ENCODE assay signal across 23 mouse cellular contexts in genomic region chr17:25637986-25638385, GRCm38 (mm10). TPM values are rescaled to one million over a fixed set of nuclear protein-coding genes. Genes with fewer than 3 reads are reported as not detected.
DNase-seq lines count a peak whose midpoint lies in the region; ATAC-seq lines count a peak whose summit lies in the region.
"Had no signal": no experiment of that assay in that cellular context is flagged by ENCODE, and none has a peak within 500 bp of the region (broad histone marks: within the 10 kb centered on the region; RNA-seq: fewer than 3 reads in every experiment).

No protein-coding gene starts in this region.

- H3K9me3 ChIP-seq in forebrain, embryonic 10.5 days: no peaks in the 10 kb centered on the region
- H3K9me3 ChIP-seq in forebrain, embryonic 13.5 days (replicated peaks): no peaks in the 10 kb centered on the region
- no peaks in the 10 kb centered on the region for H3K9me3 ChIP-seq in embryonic facial prominence, embryonic 10.5 days
- H3K9me3 ChIP-seq in intestine, embryonic 16.5 days (ENCODE audit: control insufficient read depth, low read length): no peaks in the 10 kb centered on the region
- no peaks in the 10 kb centered on the region for H3K9me3 ChIP-seq in limb, embryonic 12.5 days
- H3K9me3 ChIP-seq: embryonic facial prominence, embryonic 15.5 days; G1E; heart, embryonic 12.5 days; hindbrain, embryonic 12.5 days had no signal

- H3K27me3 ChIP-seq in forebrain, embryonic 10.5 days (ENCODE audit: poor library complexity, severe bottlenecking): no peaks in the 10 kb centered on the region
- no peaks in the 10 kb centered on the region for H3K27me3 ChIP-seq in forebrain, embryonic 13.5 days
- H3K27me3 ChIP-seq in embryonic facial prominence, embryonic 10.5 days (replicated peaks; ENCODE audit: low read depth, poor library complexity, severe bottlenecking): no peaks in the 10 kb centered on the region
- H3K27me3 ChIP-seq in intestine, embryonic 16.5 days (replicated peaks; ENCODE audit: control insufficient read depth, insufficient read depth, low read length): no peaks in the 10 kb centered on the region
- H3K27me3 ChIP-seq in limb, embryonic 12.5 days: peaks cover 2% of the 10 kb centered on the region; the same call in 1 of the 2 replicates
- H3K27me3 ChIP-seq: embryonic facial prominence, embryonic 15.5 days; heart, embryonic 12.5 days; hindbrain, embryonic 12.5 days had no signal

- H3K4me3 ChIP-seq in forebrain, embryonic 10.5 days: no peak overlapping the region
- H3K4me3 ChIP-seq in forebrain, embryonic 13.5 days: no peak overlapping the region
- H3K4me3 ChIP-seq in embryonic facial prominence, embryonic 10.5 days: no peak overlapping the region
- no peak overlapping the region for H3K4me3 ChIP-seq in intestine, embryonic 16.5 days (ENCODE audit: low read length)
- no peak overlapping the region for H3K4me3 ChIP-seq in limb, embryonic 12.5 days (replicated peaks)
- H3K4me3 ChIP-seq: embryonic facial prominence, embryonic 15.5 days; erythroblast, embryonic 14.5 days; gastrocnemius, adult 2 months; heart, embryonic 12.5 days; hindbrain, embryonic 12.5 days had no signal

- 78% methylated on average over 7 of the region's 7 CpGs for WGBS in forebrain, embryonic 10.5 days
- WGBS in forebrain, embryonic 13.5 days: 74% methylated on average over 7 of the region's 7 CpGs
- 63% methylated on average over 7 of the region's 7 CpGs for WGBS in embryonic facial prominence, embryonic 10.5 days
- WGBS in intestine, embryonic 16.5 days: 63% methylated on average over 7 of the region's 7 CpGs
- WGBS in limb, embryonic 12.5 days: 19% methylated on average over 7 of the region's 7 CpGs

- peaks cover 23% of the 10 kb centered on the region for H3K36me3 ChIP-seq in forebrain, embryonic 10.5 days (replicated peaks)
- peaks cover 18% of the 10 kb centered on the region for H3K36me3 ChIP-seq in forebrain, embryonic 13.5 days (ENCODE audit: poor library complexity, severe bottlenecking)
- H3K36me3 ChIP-seq in embryonic facial prominence, embryonic 10.5 days (replicated peaks): peaks cover 39% of the 10 kb centered on the region
- no peaks in the 10 kb centered on the region for H3K36me3 ChIP-seq in intestine, embryonic 16.5 days (ENCODE audit: control insufficient read depth, insufficient read depth, low read length)
- H3K36me3 ChIP-seq in limb, embryonic 12.5 days: peaks cover 18% of the 10 kb centered on the region; the same call in 1 of the 2 replicates

- no peak for ATAC-seq in forebrain, embryonic 13.5 days
- peak; percentile 78 for ATAC-seq in intestine, embryonic 16.5 days
- no peak; the same call in 1 of the 2 replicates for ATAC-seq in limb, embryonic 12.5 days (ENCODE audit: insufficient number of reproducible peaks, insufficient read depth, low FRiP score, low TSS enrichment, low read depth)
- ATAC-seq: CD4-positive, CD25-positive, alpha-beta regulatory T cell, adult 4 months; forebrain, embryonic 16.5 days; hindbrain, embryonic 16.5 days; inflammation-experienced regulatory T-cells, adult 6 months had no signal

- H3K4me2 ChIP-seq in forebrain, embryonic 13.5 days: no peak overlapping the region
- H3K4me2 ChIP-seq in intestine, embryonic 16.5 days (ENCODE audit: low read depth, low read length): no peak overlapping the region
- no peak overlapping the region for H3K4me2 ChIP-seq in limb, embryonic 12.5 days
- H3K4me2 ChIP-seq: embryonic facial prominence, embryonic 15.5 days; heart, embryonic 12.5 days; hindbrain, embryonic 12.5 days had no signal

- DNase-seq in forebrain, embryonic 10.5 days (ENCODE audit: extremely low spot score, low spot score): no peak
- DNase-seq in embryonic facial prominence, embryonic 10.5 days (ENCODE audit: low spot score): no peak
- DNase-seq in layer of hippocampus, adult 9-11 months: no peak
- no peak for DNase-seq in layer of hippocampus, postnatal 36 days
- DNase-seq: adrenal gland, postnatal 10 days; B cell, adult 2 months; cerebellum, adult 11 months; cerebellum, adult 9-11 months; cerebellum, postnatal 36 days; gastrocnemius, adult 2 months; gastrocnemius, postnatal 25 days had no signal

- peak overlapping the region; percentile 35 for H3K27ac ChIP-seq in forebrain, embryonic 10.5 days
- no peak overlapping the region for H3K27ac ChIP-seq in forebrain, embryonic 13.5 days
- H3K27ac ChIP-seq in embryonic facial prominence, embryonic 10.5 days (replicated peaks): peak overlapping the region; percentile 70
- H3K27ac ChIP-seq in intestine, embryonic 16.5 days (ENCODE audit: low read length): peak overlapping the region; percentile 80
- peak overlapping the region; percentile 66; the same call in 1 of the 2 replicates for H3K27ac ChIP-seq in limb, embryonic 12.5 days
- H3K27ac ChIP-seq: embryonic facial prominence, embryonic 15.5 days; gastrocnemius, adult 2 months; hindbrain, embryonic 12.5 days had no signal

- peaks cover 55% of the 10 kb centered on the region for H3K4me1 ChIP-seq in forebrain, embryonic 10.5 days
- H3K4me1 ChIP-seq in forebrain, embryonic 13.5 days: peaks cover 40% of the 10 kb centered on the region
- peaks cover 70% of the 10 kb centered on the region for H3K4me1 ChIP-seq in embryonic facial prominence, embryonic 10.5 days
- peaks cover 7% of the 10 kb centered on the region; the same call in 1 of the 2 replicates for H3K4me1 ChIP-seq in intestine, embryonic 16.5 days (ENCODE audit: control insufficient read depth, insufficient read depth, low read length)
- peaks cover 59% of the 10 kb centered on the region for H3K4me1 ChIP-seq in limb, embryonic 12.5 days (replicated peaks)

- no peak overlapping the region for H3K9ac ChIP-seq in forebrain, embryonic 13.5 days
- 0 out of 2 replicates have a peak overlapping the region, but pooled peaks have one; percentile 2 for H3K9ac ChIP-seq in intestine, embryonic 16.5 days (ENCODE audit: low read depth, low read length)
- 0 out of 2 replicates have a peak overlapping the region, but pooled peaks have one; percentile 27 for H3K9ac ChIP-seq in limb, embryonic 12.5 days (replicated peaks)
- H3K9ac ChIP-seq: embryonic facial prominence, embryonic 15.5 days; heart, embryonic 12.5 days; hindbrain, embryonic 12.5 days had no signal

RNA-seq across cellular contexts. Expression of gene Lmf1, which starts 59.1 kb away (rescaled TPM):
- 22.0 and 24.0 TPM in 2 replicates for polyA plus RNA-seq in forebrain, embryonic 10.5 days (2016; fragmentation: Nextera tagmentation; extraction: Ambion mirVana)
- polyA plus RNA-seq in forebrain, embryonic 13.5 days (2015; fragmentation: Nextera tagmentation; extraction: Ambion mirVana): 19.7 and 20.9 TPM in 2 replicates
- 26.3 and 26.6 TPM in 2 replicates for polyA plus RNA-seq in embryonic facial prominence, embryonic 10.5 days (2016; fragmentation: Nextera tagmentation; extraction: Ambion mirVana)
- polyA plus RNA-seq in intestine, embryonic 16.5 days (2015; fragmentation: Nextera tagmentation; extraction: Ambion mirVana): 39.1 and 40.6 TPM in 2 replicates
- 27.9 and 28.9 TPM in 2 replicates for polyA plus RNA-seq in limb, embryonic 12.5 days (2016; fragmentation: Nextera tagmentation; extraction: Ambion mirVana)
- 10 to 100 TPM; 28.3 to 28.8 TPM for total RNA-seq in layer of hippocampus, postnatal 36 days (2021)
